Mouse (Mus musculus) limb, embryonic 13.5 days (tissue): ENCODE measurements around the gene Auts2. TPM values are rescaled to one million over a fixed set of nuclear protein-coding genes. Genes with fewer than 3 reads are reported as not detected.

ENCODE experiments used
- ATAC-seq: fragments of 200-750 bp; cut with Nextera tagmentation; 2 replicates; pipeline ENCODE4 v1.8.0; 2017; ENCODE audit warnings: low read depth, moderate number of reproducible peaks, moderate TSS enrichment; ENCODE audit not compliant: low FRiP score
- H3K27ac ChIP-seq: fragments of 300-500 bp; sonication (generic); 2 replicates; pipeline ENCODE4 v1.5.1; 2015; ENCODE audit warnings: inconsistent platforms, mild to moderate bottlenecking, moderate library complexity
- H3K27me3 ChIP-seq: fragments of 300-500 bp; sonication (generic); 2 replicates; pipeline ENCODE4 v1.6.1; 2015; ENCODE audit warnings: mild to moderate bottlenecking, inconsistent platforms
- H3K36me3 ChIP-seq: fragments of 300-500 bp; sonication (generic); 2 replicates; pipeline ENCODE4 v1.6.1; 2015; ENCODE audit warnings: inconsistent platforms, mild to moderate bottlenecking, moderate library complexity
- H3K4me1 ChIP-seq: fragments of 300-500 bp; sonication (generic); 2 replicates; pipeline ENCODE4 v1.6.1; 2015; ENCODE audit warnings: inconsistent platforms
- H3K4me2 ChIP-seq: fragments of 300-500 bp; sonication (generic); replicated peaks from 2 replicates; pipeline ENCODE4 v1.6.1; 2015; ENCODE audit warnings: inconsistent platforms, mild to moderate bottlenecking, moderate library complexity
- H3K4me3 ChIP-seq: fragments of 300-500 bp; sonication (generic); 2 replicates; pipeline ENCODE4 v1.5.1; 2015; ENCODE audit warnings: moderate library complexity, mild to moderate bottlenecking, inconsistent platforms
- H3K9ac ChIP-seq: fragments of 300-500 bp; sonication (generic); 2 replicates; pipeline ENCODE4 v1.6.1; 2015; ENCODE audit warnings: mild to moderate bottlenecking, inconsistent platforms
- H3K9me3 ChIP-seq: fragments of 300-500 bp; sonication (generic); 2 replicates; pipeline ENCODE4 v1.6.1; 2016; ENCODE audit warnings: inconsistent platforms
- WGBS: fragments of 180-500 bp; shearing (Covaris S2); methylation state at CpG from one replicate; pipeline ENCODE4 v1.1.7; 2015; 5-methylcytosine and 5-hydroxymethylcytosine counted together
- polyA plus RNA-seq: library from polyadenylated mRNA; unstranded; fragments of >200 nt; fragmentation: Nextera tagmentation; extraction: Ambion mirVana; gene quantifications from 2 replicates; pipeline ENCODE4 v1.2.1, GENCODE M21; 2015

The Auts2 gene
- polyA plus RNA-seq, 1 experiment from 2014 or later = 55.1 TPM

DNA sequence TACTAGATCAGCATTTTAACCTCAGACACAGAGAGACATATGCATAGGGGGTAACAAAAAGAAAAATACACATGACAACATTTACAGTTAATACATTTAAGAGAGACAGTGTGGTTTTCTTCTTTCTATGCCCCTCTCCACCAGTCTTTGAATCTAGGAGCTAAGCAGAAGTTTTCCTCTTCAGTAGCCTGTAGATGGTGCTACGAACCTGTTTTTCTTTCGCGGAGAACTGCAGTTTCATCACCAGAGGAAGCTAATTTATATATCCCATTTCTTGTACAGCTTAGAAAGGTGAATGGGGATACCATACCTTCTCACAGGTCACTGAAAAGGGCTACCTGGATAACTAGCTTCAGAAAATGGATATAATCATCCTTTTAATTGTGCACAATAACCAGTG lies 427.5 kb downstream of the Auts2 start:
- no peaks in the 10 kb centered on the region for H3K27me3 ChIP-seq
- WGBS = 58% methylated on average over 3 of the region's 3 CpGs
- H3K4me3 ChIP-seq = no peak overlapping the region
- no peaks in the 10 kb centered on the region for H3K9me3 ChIP-seq
- no peak overlapping the region for H3K9ac ChIP-seq
- H3K36me3 ChIP-seq = no peaks in the 10 kb centered on the region
- peaks cover 31% of the 10 kb centered on the region for H3K4me1 ChIP-seq
- ATAC-seq = no peak
- H3K4me2 ChIP-seq = no peak overlapping the region
- H3K27ac ChIP-seq = no peak overlapping the region

DNA sequence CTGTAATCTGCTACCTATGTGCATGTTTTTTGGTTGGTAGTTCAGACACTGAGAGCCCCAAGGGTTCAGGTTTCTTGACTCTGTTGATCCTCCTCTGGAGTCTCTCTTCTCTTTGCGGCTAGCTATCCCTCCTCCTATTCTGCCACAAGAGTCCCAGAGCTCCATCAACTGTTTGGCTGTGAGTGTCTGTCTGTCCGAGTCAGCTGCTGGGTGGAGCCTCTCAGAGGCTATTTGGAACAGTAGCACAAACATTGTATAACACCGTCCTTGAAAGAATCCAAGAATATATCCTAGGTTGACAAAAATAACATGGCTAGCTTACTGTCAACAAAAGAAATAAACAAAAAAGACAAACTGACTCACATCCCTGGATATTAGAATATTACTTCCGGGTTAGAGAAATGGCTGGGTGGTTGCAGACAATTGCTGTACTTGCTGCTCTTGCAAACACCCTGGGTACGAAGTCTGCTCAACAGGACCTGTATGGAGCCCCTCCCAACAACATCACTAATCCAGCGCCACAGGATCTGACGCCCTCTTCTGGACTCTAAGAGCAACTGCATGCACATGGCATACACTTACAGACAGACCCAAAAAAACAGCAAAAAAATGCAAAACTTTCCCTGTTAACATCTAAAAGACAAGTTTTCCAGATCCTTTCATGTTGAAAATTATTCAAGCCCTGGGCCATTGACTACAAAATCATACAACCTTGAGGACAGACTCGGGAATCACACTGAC lies 428.4 kb downstream of the Auts2 start:
- Histone ChIP-seq H3K4me3 (no peak overlapping the region), H3K36me3 (no peaks in the 10 kb centered on the region), H3K9ac (no peak overlapping the region), H3K9me3 (no peaks in the 10 kb centered on the region), H3K4me1 (peaks cover 31% of the 10 kb centered on the region), H3K4me2 (no peak overlapping the region), H3K27me3 (no peaks in the 10 kb centered on the region), H3K27ac (no peak overlapping the region)
- WGBS = 78% methylated on average over 8 of the region's 8 CpGs
- ATAC-seq = no peak

GRCm38 (mm10) chr5:132113480-132113879 lies 429.7 kb downstream of the Auts2 start:
- no peak overlapping the region for H3K9ac ChIP-seq
- peak; percentile 54 for ATAC-seq
- WGBS = 41% methylated on average over 7 of the region's 7 CpGs
- no peaks in the 10 kb centered on the region for H3K36me3 ChIP-seq
- H3K27ac ChIP-seq = no peak overlapping the region
- no peak overlapping the region for H3K4me3 ChIP-seq
- H3K4me2 ChIP-seq = no peak overlapping the region
- H3K9me3 ChIP-seq = no peaks in the 10 kb centered on the region
- 0 out of 2 replicates have a peak, but pooled peaks cover 3% of the 10 kb centered on the region for H3K27me3 ChIP-seq
- H3K4me1 ChIP-seq = peaks cover 31% of the 10 kb centered on the region

DNA sequence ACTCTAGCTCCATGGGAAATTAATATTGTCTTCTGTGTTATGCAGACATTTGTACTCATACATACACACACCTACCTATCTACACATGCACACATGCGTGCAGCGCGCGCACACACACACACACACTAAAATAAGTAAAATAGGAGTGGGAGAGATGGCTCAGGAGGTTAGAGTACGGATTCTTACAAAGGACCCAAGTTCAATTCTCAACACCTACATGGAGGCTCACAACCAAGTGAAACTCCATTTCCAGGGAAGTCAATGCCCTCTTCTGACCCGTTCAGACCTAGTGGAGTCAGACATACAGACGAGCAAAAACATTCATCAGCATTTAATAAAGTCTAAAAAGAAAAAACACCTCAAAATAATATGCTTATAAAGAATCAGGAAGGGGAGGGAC lies 430.5 kb downstream of the Auts2 start:
- WGBS = 95% methylated on average over 7 of the region's 7 CpGs
- H3K27me3 ChIP-seq = peaks cover 3% of the 10 kb centered on the region; the same call in 1 of the 2 replicates
- no peak overlapping the region for H3K9ac ChIP-seq
- no peak overlapping the region for H3K27ac ChIP-seq
- H3K4me1 ChIP-seq = peaks cover 31% of the 10 kb centered on the region
- ATAC-seq = no peak
- no peaks in the 10 kb centered on the region for H3K9me3 ChIP-seq
- no peaks in the 10 kb centered on the region for H3K36me3 ChIP-seq
- no peak overlapping the region for H3K4me2 ChIP-seq
- H3K4me3 ChIP-seq = no peak overlapping the region

- Histone ChIP-seq H3K27me3 (no peaks in the 10 kb centered on the region; the same call in 1 of the 2 replicates), H3K36me3 (no peaks in the 10 kb centered on the region), H3K9ac (no peak overlapping the region), H3K4me2 (no peak overlapping the region), H3K9me3 (no peaks in the 10 kb centered on the region), H3K4me3 (no peak overlapping the region), H3K27ac (no peak overlapping the region), H3K4me1 (peaks cover 12% of the 10 kb centered on the region)
- WGBS = 87% methylated on average over 4 of the region's 4 CpGs
- ATAC-seq = no peak
Observed at GRCm38 (mm10) chr5:132102426-132102825, 440.7 kb downstream of the Auts2 start.

- H3K9ac ChIP-seq = no peak overlapping the region
- H3K27me3 ChIP-seq = no peaks in the 10 kb centered on the region
- no peak overlapping the region for H3K4me3 ChIP-seq
- no peaks in the 10 kb centered on the region for H3K9me3 ChIP-seq
- H3K36me3 ChIP-seq = no peaks in the 10 kb centered on the region
- WGBS = 42% methylated on average over 3 of the region's 3 CpGs
- no peak overlapping the region for H3K27ac ChIP-seq
- no peak for ATAC-seq
- H3K4me2 ChIP-seq = no peak overlapping the region
- peaks cover 9% of the 10 kb centered on the region for H3K4me1 ChIP-seq
Observed at GRCm38 (mm10) chr5:132098461-132098860, 444.7 kb downstream of the Auts2 start.

DNA sequence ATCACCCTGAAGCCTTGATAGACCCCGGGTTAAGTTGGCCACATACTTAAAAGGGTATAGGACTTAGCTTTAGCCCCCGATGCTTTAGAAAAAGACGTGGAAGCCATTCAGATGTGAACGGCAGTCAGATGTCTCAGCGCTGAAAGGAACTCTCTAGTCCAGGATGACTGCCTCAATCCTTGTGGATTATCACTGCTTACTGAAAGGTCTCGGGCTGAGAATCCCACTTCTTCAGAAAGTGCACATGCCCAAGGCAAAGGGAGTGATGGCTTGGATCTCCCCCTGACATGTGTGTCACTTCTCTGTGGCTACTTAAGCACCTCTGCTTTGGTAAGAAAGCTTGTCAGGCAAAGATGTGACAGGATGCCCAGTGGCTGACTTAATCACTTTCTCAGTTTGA lies 450.4 kb downstream of the Auts2 start:
- Histone ChIP-seq H3K27ac (no peak overlapping the region), H3K27me3 (no peaks in the 10 kb centered on the region), H3K9ac (no peak overlapping the region), H3K9me3 (no peaks in the 10 kb centered on the region), H3K36me3 (no peaks in the 10 kb centered on the region), H3K4me1 (peaks cover 9% of the 10 kb centered on the region; the same call in 1 of the 2 replicates), H3K4me2 (no peak overlapping the region), H3K4me3 (no peak overlapping the region)
- 69% methylated on average over 6 of the region's 6 CpGs for WGBS
- ATAC-seq = no peak

GRCm38 (mm10) chr5:132089496-132090250 lies 453.5 kb downstream of the Auts2 start:
- peaks cover 11% of the 10 kb centered on the region; the same call in 1 of the 2 replicates for H3K4me1 ChIP-seq
- no peaks in the 10 kb centered on the region for H3K9me3 ChIP-seq
- no peak overlapping the region for H3K27ac ChIP-seq
- H3K36me3 ChIP-seq = no peaks in the 10 kb centered on the region
- no peaks in the 10 kb centered on the region for H3K27me3 ChIP-seq
- H3K4me3 ChIP-seq = no peak overlapping the region
- no peak for ATAC-seq
- no peak overlapping the region for H3K4me2 ChIP-seq
- no peak overlapping the region for H3K9ac ChIP-seq
- WGBS = 77% methylated on average over 10 of the region's 10 CpGs

DNA sequence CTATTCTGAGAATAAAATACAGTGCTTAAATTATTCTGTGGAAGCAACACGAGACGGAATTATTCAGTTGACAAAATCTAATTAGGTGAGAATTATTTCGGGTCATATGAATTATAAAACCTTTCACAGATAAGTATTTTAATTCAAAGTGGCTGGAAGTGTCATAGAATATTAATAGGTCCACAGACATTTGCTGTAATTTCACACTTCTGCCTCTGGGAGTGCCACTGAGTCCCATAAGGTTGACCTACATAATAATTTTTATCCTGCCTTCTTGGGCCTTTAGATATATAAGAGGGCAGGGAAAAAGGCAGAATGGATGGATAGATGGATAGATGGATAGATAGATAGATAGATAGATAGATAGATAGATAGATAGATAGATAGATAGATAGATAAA lies 454.6 kb downstream of the Auts2 start:
- Histone ChIP-seq H3K4me3 (no peak overlapping the region), H3K9me3 (no peaks in the 10 kb centered on the region), H3K4me1 (peaks cover 20% of the 10 kb centered on the region), H3K27ac (no peak overlapping the region), H3K27me3 (no peaks in the 10 kb centered on the region), H3K4me2 (no peak overlapping the region), H3K36me3 (no peaks in the 10 kb centered on the region), H3K9ac (no peak overlapping the region)
- no peak for ATAC-seq
- 86% methylated on average over 3 of the region's 3 CpGs for WGBS

DNA sequence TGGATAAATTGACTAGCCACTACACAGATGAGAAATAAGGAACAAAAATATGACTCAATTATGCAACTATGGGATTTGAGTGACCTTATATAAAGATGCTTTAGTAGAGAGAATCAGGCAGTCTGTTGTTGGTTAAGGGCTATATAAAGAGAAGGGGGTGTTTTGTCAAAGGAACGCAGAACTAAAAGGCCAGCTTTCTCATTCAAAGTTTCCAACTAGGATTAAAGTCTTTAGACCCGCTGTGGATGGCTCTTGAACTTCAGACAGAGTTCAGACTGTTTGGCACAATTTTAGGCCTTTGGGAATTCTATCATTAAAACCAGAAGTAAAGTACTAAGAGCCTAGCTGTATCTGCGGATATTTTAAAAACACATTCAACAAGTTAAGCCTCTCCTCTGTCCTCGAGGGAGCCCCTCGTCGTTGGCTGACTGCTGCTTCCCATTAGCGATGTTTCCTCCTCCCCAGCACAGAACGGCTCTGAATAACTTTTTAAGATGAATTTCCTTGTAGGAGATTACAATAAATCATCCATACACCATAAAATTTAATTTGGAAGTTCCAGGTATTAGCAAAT lies 459.3 kb downstream of the Auts2 start:
- peaks cover 24% of the 10 kb centered on the region for H3K4me1 ChIP-seq
- no peak overlapping the region for H3K4me3 ChIP-seq
- no peak overlapping the region for H3K9ac ChIP-seq
- no peak overlapping the region for H3K27ac ChIP-seq
- ATAC-seq = peak; percentile 92
- 9% methylated on average over 8 of the region's 8 CpGs for WGBS
- H3K27me3 ChIP-seq = 0 out of 2 replicates have a peak, but pooled peaks cover 5% of the 10 kb centered on the region
- H3K36me3 ChIP-seq = no peaks in the 10 kb centered on the region
- no peaks in the 10 kb centered on the region for H3K9me3 ChIP-seq
- 0 out of 2 replicates have a peak overlapping the region, but pooled peaks have one; percentile 24 for H3K4me2 ChIP-seq

- Histone ChIP-seq H3K9ac (no peak overlapping the region), H3K9me3 (no peaks in the 10 kb centered on the region), H3K36me3 (no peaks in the 10 kb centered on the region), H3K4me3 (no peak overlapping the region), H3K4me2 (no peak overlapping the region), H3K27ac (no peak overlapping the region), H3K4me1 (peaks cover 44% of the 10 kb centered on the region), H3K27me3 (peaks cover 36% of the 10 kb centered on the region)
- WGBS = 58% methylated on average over 2 of the region's 2 CpGs
- no peak for ATAC-seq
Observed at GRCm38 (mm10) chr5:132075942-132076341, 467.2 kb downstream of the Auts2 start.

DNA sequence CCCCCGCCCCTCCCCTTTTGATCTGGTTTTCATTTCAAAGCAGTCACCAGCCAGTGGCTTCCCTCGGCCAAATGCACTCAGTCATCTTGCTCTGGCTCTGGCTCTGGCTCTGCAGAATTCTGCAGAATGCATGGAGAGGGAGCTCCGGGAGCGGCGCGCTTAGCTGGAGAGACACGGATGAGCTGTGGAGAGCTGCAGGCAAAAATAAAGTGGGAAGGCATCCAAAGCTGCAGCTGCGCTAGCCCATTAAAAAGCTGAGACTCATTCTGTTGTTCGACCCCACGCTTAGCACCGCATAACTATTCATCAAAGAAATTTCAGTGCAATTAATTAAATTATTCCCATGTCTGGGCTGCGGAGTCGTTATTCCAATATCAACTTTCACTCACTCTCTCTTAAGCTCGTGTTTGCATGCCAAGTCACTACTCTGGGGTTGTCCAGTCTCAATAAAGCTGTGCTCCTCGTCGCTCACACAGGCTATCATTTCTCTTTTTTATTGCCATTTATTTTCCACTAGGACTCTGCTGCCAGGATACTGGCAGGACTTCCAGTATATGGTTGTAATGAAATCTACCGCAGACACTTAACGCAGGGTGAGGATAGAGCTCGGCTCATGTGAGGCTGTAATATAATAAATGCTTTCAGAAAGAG lies 468.3 kb downstream of the Auts2 start:
- H3K9me3 ChIP-seq = no peaks in the 10 kb centered on the region
- WGBS = 4% methylated on average over 19 of the region's 19 CpGs
- peak; percentile 90 for ATAC-seq
- H3K36me3 ChIP-seq = no peaks in the 10 kb centered on the region; the same call in 1 of the 2 replicates
- H3K27me3 ChIP-seq = peaks cover 46% of the 10 kb centered on the region
- 0 out of 2 replicates have a peak overlapping the region, but pooled peaks have one; percentile 17 for H3K27ac ChIP-seq
- H3K4me1 ChIP-seq = peaks cover 44% of the 10 kb centered on the region
- no peak overlapping the region for H3K9ac ChIP-seq
- H3K4me2 ChIP-seq = peak overlapping the region; percentile 52
- H3K4me3 ChIP-seq = peak overlapping the region; percentile 17
